Mouse (Mus musculus) lung, postnatal 0 days (tissue): ENCODE data around the gene Rhoj. TPM values are rescaled to one million over a fixed set of nuclear protein-coding genes. Genes with fewer than 3 reads are reported as not detected.

Source experiments
- ATAC-seq: fragments of 200-750 bp; cut with Nextera tagmentation; 2 replicates; pipeline ENCODE4 v1.8.0; 2017; ENCODE audit warnings: moderate library complexity
- DNase-seq: peaks from one replicate; pipeline ENCODE4 v3.0.0-alpha.2; 2016; ENCODE audit warnings: low spot score
- H3K27ac ChIP-seq: fragments of 300-500 bp; sonication (generic); 2 replicates; pipeline ENCODE4 v1.5.1; 2014; ENCODE audit warnings: antibody characterized with exemption, mild to moderate bottlenecking, low read length, mixed read lengths
- H3K27me3 ChIP-seq: fragments of 300-500 bp; sonication (generic); replicated peaks from 2 replicates; pipeline ENCODE4 v1.6.1; 2014; ENCODE audit warnings: low read length, mixed read lengths; ENCODE audit not compliant: insufficient read depth
- H3K36me3 ChIP-seq: fragments of 300-500 bp; sonication (generic); 2 replicates; pipeline ENCODE4 v1.6.1; 2014; ENCODE audit warnings: low read length, mixed read lengths; ENCODE audit not compliant: insufficient read depth
- H3K4me1 ChIP-seq: fragments of 300-500 bp; sonication (generic); 2 replicates; pipeline ENCODE4 v1.6.1; 2014; ENCODE audit warnings: antibody characterized with exemption, low read depth, low read length, mixed read lengths; ENCODE audit not compliant: insufficient read depth
- H3K4me2 ChIP-seq: fragments of 300-500 bp; sonication (generic); replicated peaks from 2 replicates; pipeline ENCODE4 v1.6.1; 2014; ENCODE audit warnings: low read depth, mild to moderate bottlenecking, low read length, moderate library complexity, mixed read lengths
- H3K4me3 ChIP-seq: fragments of 300-500 bp; sonication (generic); 2 replicates; pipeline ENCODE4 v1.5.1; 2014; ENCODE audit warnings: low read depth, low read length
- H3K9ac ChIP-seq: fragments of 300-500 bp; sonication (generic); replicated peaks from 2 replicates; pipeline ENCODE4 v1.6.1; 2014; ENCODE audit warnings: low read depth, mild to moderate bottlenecking
- H3K9me3 ChIP-seq: fragments of 300-500 bp; sonication (generic); 2 replicates; pipeline ENCODE4 v1.6.1; 2016; ENCODE audit warnings: low read length, mixed read lengths
- CTCF ChIP-seq: IDR thresholded peaks from 2 replicates; pipeline ENCODE4 v1.5.1; 2016; ENCODE audit warnings: antibody characterized with exemption, mild to moderate bottlenecking
- EP300 ChIP-seq: IDR thresholded peaks from 2 replicates; pipeline ENCODE4 v1.6.1; 2016; ENCODE audit warnings: antibody characterized with exemption, mild to moderate bottlenecking, control low read depth
- WGBS: fragments of 180-500 bp; shearing (Covaris S2); extraction: QIAGEN DNeasy Blood & Tissue Kit; methylation state at CpG from one replicate; pipeline ENCODE4 v1.1.7; 2014; 5-methylcytosine and 5-hydroxymethylcytosine counted together
- polyA plus RNA-seq: library from polyadenylated mRNA; unstranded; fragments of >200 nt; fragmentation: Nextera tagmentation; extraction: Ambion mirVana; gene quantifications from 2 replicates; pipeline ENCODE4 v1.2.1, GENCODE M21; 2015

Rhoj gene
- polyA plus RNA-seq, 1 experiment from 2014 or later, result 102 TPM

- 35% methylated on average over 5 of the region's 5 CpGs for WGBS
- H3K27ac ChIP-seq, result peak overlapping the region; percentile 57; the same call in 1 of the 2 replicates
- no peaks in the 10 kb centered on the region for H3K9me3 ChIP-seq
- H3K36me3 ChIP-seq, result peaks cover 5% of the 10 kb centered on the region; the same call in 1 of the 2 replicates
- no peak overlapping the region for H3K4me3 ChIP-seq
- no peak overlapping the region for H3K9ac ChIP-seq
- no peaks in the 10 kb centered on the region; the same call in 1 of the 2 replicates for H3K4me1 ChIP-seq
- peak overlapping the region; percentile 17; the same call in 1 of the 2 replicates for H3K4me2 ChIP-seq
- H3K27me3 ChIP-seq, result no peaks in the 10 kb centered on the region
- TF ChIP-seq EP300, result no peak
- TF ChIP-seq CTCF, result no peak
- ATAC-seq (no peak; the same call in 1 of the 2 replicates), DNase-seq (peak; percentile 45)
These were observed 140.8 kb downstream of the Rhoj start for GRCm38 (mm10) chr12:75448921-75449320.

- Histone ChIP-seq H3K4me1 (no peaks in the 10 kb centered on the region; the same call in 1 of the 2 replicates), H3K9me3 (no peaks in the 10 kb centered on the region), H3K27me3 (no peaks in the 10 kb centered on the region), H3K36me3 (peaks cover 5% of the 10 kb centered on the region; the same call in 1 of the 2 replicates), H3K4me3 (no peak overlapping the region), H3K9ac (no peak overlapping the region), H3K27ac (peak overlapping the region; percentile 57), H3K4me2 (peak overlapping the region; percentile 17)
- ATAC-seq (peak; percentile 60), DNase-seq (peak; percentile 69)
- 27% methylated on average over 6 of the region's 6 CpGs for WGBS
- TF ChIP-seq EP300, result no peak
- peak; percentile 75 for TF ChIP-seq CTCF
These were observed 141.4 kb downstream of the Rhoj start for GRCm38 (mm10) chr12:75449475-75449966.

- H3K9ac ChIP-seq, result no peak overlapping the region
- TF ChIP-seq CTCF, result no peak
- peak; percentile 56; the same call in 1 of the 2 replicates for TF ChIP-seq EP300
- H3K27ac ChIP-seq, result 0 out of 2 replicates have a peak overlapping the region, but pooled peaks have one; percentile 57
- H3K9me3 ChIP-seq, result no peaks in the 10 kb centered on the region
- peaks cover 5% of the 10 kb centered on the region; the same call in 1 of the 2 replicates for H3K36me3 ChIP-seq
- 33% methylated on average over 14 of the region's 14 CpGs for WGBS
- peak overlapping the region; percentile 17; the same call in 1 of the 2 replicates for H3K4me2 ChIP-seq
- H3K27me3 ChIP-seq, result no peaks in the 10 kb centered on the region
- peak; percentile 87 for DNase-seq
- ATAC-seq, result peak; percentile 82
- no peak overlapping the region for H3K4me3 ChIP-seq
- H3K4me1 ChIP-seq, result no peaks in the 10 kb centered on the region; the same call in 1 of the 2 replicates
These were observed 141.9 kb downstream of the Rhoj start for GRCm38 (mm10) chr12:75450011-75450410.

GRCm38 (mm10) chr12:75450592-75450991 lies 142.5 kb downstream of the Rhoj start:
- Histone ChIP-seq H3K9me3 (no peaks in the 10 kb centered on the region), H3K4me3 (no peak overlapping the region), H3K9ac (no peak overlapping the region), H3K27me3 (no peaks in the 10 kb centered on the region), H3K27ac (no peak overlapping the region), H3K4me1 (no peaks in the 10 kb centered on the region; the same call in 1 of the 2 replicates), H3K36me3 (peaks cover 5% of the 10 kb centered on the region; the same call in 1 of the 2 replicates), H3K4me2 (no peak overlapping the region)
- ATAC-seq (no peak), DNase-seq (no peak)
- 80% methylated on average over 8 of the region's 8 CpGs for WGBS
- TF ChIP-seq EP300 (no peak), CTCF (no peak)

Other genes with a start within 250 kb of the Rhoj start
- gene Kcnh5, start 131.0 kb upstream of the Rhoj start, polyA plus RNA-seq, result not detected in 2 replicates
- gene Gphb5, start 108.5 kb downstream of the Rhoj start, polyA plus RNA-seq, result not detected in 2 replicates